Mouse (Mus musculus): ENCODE results near the gene Taok2. TPM values are rescaled to one million over a fixed set of nuclear protein-coding genes. Genes with fewer than 3 reads are reported as not detected.

The Taok2 gene
- polyA plus RNA-seq, 1 experiment from 2014 or later: 42.5 TPM

GRCm38 (mm10) chr7:126823940-126824339, 60.6 kb downstream of the Taok2 start:
- H3K27ac ChIP-seq (ENCODE audit: poor library complexity, severe bottlenecking): no peak overlapping the region
- no peak overlapping the region for H3K4me3 ChIP-seq
- H3K36me3 ChIP-seq: no peaks in the 10 kb centered on the region
- no peak overlapping the region for H3K4me2 ChIP-seq
- H3K9ac ChIP-seq: no peak overlapping the region
- peaks cover 62% of the 10 kb centered on the region for H3K27me3 ChIP-seq (replicated peaks)
- H3K4me1 ChIP-seq (replicated peaks): peaks cover 15% of the 10 kb centered on the region
- no peaks in the 10 kb centered on the region for H3K9me3 ChIP-seq (replicated peaks)
- no peak for ATAC-seq (ENCODE audit: insufficient number of reproducible peaks, low FRiP score)
- 17% methylated on average over 9 of the region's 10 CpGs for WGBS

DNA sequence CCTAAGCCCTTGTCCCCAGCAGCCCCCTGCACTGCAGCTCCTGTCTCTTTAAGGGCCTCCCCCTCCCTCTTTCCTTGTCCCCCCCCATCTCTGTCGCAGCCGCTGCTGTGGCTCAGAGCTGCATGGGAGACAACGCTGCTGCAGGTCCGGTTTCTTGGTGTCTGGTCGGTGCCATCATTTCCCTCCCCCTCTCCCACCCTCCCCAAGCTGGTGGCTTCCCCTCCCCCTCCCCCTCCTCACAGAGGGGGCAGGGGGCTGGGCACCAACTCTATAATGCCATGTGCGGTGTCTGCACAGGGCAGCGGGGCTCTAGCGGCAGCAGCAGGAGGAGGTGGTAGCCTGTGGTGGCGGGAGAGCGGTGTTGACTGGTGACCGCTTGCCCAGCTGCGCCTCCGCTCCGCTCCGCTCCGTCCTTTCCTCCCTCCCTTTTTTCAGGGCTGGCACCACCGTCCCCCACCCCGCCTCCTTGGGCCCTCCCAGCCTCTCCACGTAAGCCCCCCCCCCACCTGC, 61.2 kb downstream of the Taok2 start:
- Histone ChIP-seq H3K4me2 (peak overlapping the region; percentile 64), H3K4me3 (peak overlapping the region; percentile 33), H3K27ac (ENCODE audit: poor library complexity, severe bottlenecking) (no peak overlapping the region), H3K27me3 (replicated peaks) (peaks cover 55% of the 10 kb centered on the region), H3K36me3 (no peaks in the 10 kb centered on the region), H3K9me3 (replicated peaks) (no peaks in the 10 kb centered on the region), H3K4me1 (replicated peaks) (peaks cover 15% of the 10 kb centered on the region), H3K9ac (0 out of 2 replicates have a peak overlapping the region, but pooled peaks have one; percentile 2)
- 3% methylated on average over 13 of the region's 19 CpGs for WGBS
- no peak for ATAC-seq (ENCODE audit: insufficient number of reproducible peaks, low FRiP score)

DNA sequence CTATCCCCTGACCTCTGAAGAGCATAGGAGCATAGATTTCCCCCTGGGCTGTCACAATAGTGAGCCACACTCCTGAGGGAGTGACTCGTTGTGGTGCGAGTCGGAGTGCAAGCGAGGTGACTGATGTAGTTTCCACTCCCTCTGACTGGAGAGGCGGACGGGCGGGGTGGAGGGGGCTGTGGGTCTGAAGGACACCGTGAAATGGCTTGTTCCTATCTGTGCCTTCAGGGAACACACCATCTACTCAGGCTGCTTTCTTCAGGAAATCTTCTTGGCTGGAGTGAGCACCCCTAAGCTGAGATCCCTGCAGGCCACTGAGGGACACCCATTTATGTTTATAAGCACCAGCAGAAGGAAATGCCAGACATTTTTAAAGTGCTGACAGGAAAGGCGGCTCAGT, 61.8 kb downstream of the Taok2 start:
- ATAC-seq (ENCODE audit: insufficient number of reproducible peaks, low FRiP score): no peak
- H3K4me1 ChIP-seq (replicated peaks): peaks cover 15% of the 10 kb centered on the region
- WGBS: 6% methylated on average over 9 of the region's 9 CpGs
- peak overlapping the region; percentile 64 for H3K4me2 ChIP-seq
- H3K27ac ChIP-seq (ENCODE audit: poor library complexity, severe bottlenecking): no peak overlapping the region
- no peaks in the 10 kb centered on the region for H3K9me3 ChIP-seq (replicated peaks)
- H3K27me3 ChIP-seq (replicated peaks): peaks cover 53% of the 10 kb centered on the region
- peak overlapping the region; percentile 33 for H3K4me3 ChIP-seq
- 0 out of 2 replicates have a peak overlapping the region, but pooled peaks have one; percentile 2 for H3K9ac ChIP-seq
- H3K36me3 ChIP-seq: no peaks in the 10 kb centered on the region

- H3K27me3 ChIP-seq (replicated peaks): peaks cover 45% of the 10 kb centered on the region
- 19% methylated on average over 7 of the region's 7 CpGs for WGBS
Observed at GRCm38 (mm10) chr7:126821835-126822511, 62.5 kb downstream of the Taok2 start.

DNA sequence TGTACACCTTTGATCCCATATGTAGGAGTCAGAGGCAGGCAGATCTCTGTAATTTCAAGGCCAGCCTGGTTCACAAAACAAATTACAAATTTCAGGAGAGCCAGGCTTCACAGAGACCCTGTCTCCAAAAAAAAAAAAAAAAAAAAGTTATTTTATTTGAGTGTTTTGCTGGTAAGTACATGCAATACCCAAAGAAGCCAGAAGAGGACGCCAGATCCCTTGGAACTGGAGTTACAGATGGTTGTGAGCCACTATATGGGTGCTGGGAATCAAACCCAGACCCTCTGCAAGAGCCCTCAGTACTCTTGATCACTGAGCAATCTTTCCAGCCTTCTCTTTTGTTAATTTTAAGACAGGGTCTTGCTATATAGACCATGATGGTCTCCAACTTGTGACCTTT, 65.7 kb downstream of the Taok2 start:
- Histone ChIP-seq H3K4me2 (no peak overlapping the region), H3K4me1 (replicated peaks) (peaks cover 15% of the 10 kb centered on the region), H3K36me3 (no peaks in the 10 kb centered on the region), H3K27me3 (replicated peaks) (peaks cover 17% of the 10 kb centered on the region), H3K9me3 (replicated peaks) (no peaks in the 10 kb centered on the region), H3K9ac (no peak overlapping the region), H3K27ac (ENCODE audit: poor library complexity, severe bottlenecking) (no peak overlapping the region), H3K4me3 (no peak overlapping the region)
- no peak for ATAC-seq (ENCODE audit: insufficient number of reproducible peaks, low FRiP score)
- WGBS: 33% methylated on average over 1 of the region's 1 CpGs

More at GRCm38 (mm10) chr7:126821835-126822511, 62.5 kb downstream of the Taok2 start:
- no peak overlapping the region for H3K4me2 ChIP-seq
- no peak overlapping the region for H3K9ac ChIP-seq
- no peak overlapping the region for H3K27ac ChIP-seq (ENCODE audit: poor library complexity, severe bottlenecking)
- peak; percentile 43 for ATAC-seq (ENCODE audit: insufficient number of reproducible peaks, low FRiP score)
- no peak overlapping the region for H3K4me3 ChIP-seq
- H3K9me3 ChIP-seq (replicated peaks): no peaks in the 10 kb centered on the region
- H3K36me3 ChIP-seq: no peaks in the 10 kb centered on the region
- peaks cover 15% of the 10 kb centered on the region for H3K4me1 ChIP-seq (replicated peaks)

DNA sequence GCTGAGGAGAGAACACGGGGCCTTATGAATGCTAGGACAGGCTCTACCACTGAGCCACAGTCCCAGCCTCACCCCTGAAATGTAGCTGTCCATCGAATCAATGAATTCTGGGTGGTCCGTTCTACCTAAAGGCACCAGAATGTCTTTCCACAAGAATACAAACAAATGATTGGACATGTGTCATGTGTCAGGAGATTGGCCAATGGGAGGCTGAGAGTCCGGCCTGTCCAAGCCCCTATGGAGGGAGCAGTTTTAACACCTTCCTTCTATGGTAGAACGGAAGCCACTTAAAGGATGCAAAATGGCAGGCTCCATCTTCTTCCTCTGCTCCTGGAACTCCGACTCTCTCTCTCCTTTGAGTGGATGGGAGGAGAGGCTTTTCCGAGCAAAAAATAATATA, 66.9 kb downstream of the Taok2 start:
- peaks cover 8% of the 10 kb centered on the region for H3K27me3 ChIP-seq (replicated peaks)
- H3K27ac ChIP-seq (ENCODE audit: poor library complexity, severe bottlenecking): no peak overlapping the region
- no peaks in the 10 kb centered on the region for H3K9me3 ChIP-seq (replicated peaks)
- ATAC-seq (ENCODE audit: insufficient number of reproducible peaks, low FRiP score): no peak
- no peak overlapping the region for H3K4me2 ChIP-seq
- no peak overlapping the region for H3K9ac ChIP-seq
- H3K4me1 ChIP-seq (replicated peaks): 0 out of 2 replicates have a peak, but pooled peaks cover 6% of the 10 kb centered on the region
- H3K4me3 ChIP-seq: no peak overlapping the region
- H3K36me3 ChIP-seq: no peaks in the 10 kb centered on the region
- 77% methylated on average over 7 of the region's 7 CpGs for WGBS

- no peak overlapping the region for H3K27ac ChIP-seq (ENCODE audit: poor library complexity, severe bottlenecking)
- WGBS: 80% methylated on average over 8 of the region's 8 CpGs
- 0 out of 2 replicates have a peak, but pooled peaks cover 8% of the 10 kb centered on the region for H3K27me3 ChIP-seq (replicated peaks)
- H3K9me3 ChIP-seq (replicated peaks): no peaks in the 10 kb centered on the region
- H3K36me3 ChIP-seq: no peaks in the 10 kb centered on the region
- H3K4me1 ChIP-seq (replicated peaks): no peaks in the 10 kb centered on the region
- H3K9ac ChIP-seq: no peak overlapping the region
- ATAC-seq (ENCODE audit: insufficient number of reproducible peaks, low FRiP score): no peak
- H3K4me3 ChIP-seq: no peak overlapping the region
- H3K4me2 ChIP-seq: no peak overlapping the region
Observed at GRCm38 (mm10) chr7:126816494-126816893, 68.0 kb downstream of the Taok2 start.

DNA sequence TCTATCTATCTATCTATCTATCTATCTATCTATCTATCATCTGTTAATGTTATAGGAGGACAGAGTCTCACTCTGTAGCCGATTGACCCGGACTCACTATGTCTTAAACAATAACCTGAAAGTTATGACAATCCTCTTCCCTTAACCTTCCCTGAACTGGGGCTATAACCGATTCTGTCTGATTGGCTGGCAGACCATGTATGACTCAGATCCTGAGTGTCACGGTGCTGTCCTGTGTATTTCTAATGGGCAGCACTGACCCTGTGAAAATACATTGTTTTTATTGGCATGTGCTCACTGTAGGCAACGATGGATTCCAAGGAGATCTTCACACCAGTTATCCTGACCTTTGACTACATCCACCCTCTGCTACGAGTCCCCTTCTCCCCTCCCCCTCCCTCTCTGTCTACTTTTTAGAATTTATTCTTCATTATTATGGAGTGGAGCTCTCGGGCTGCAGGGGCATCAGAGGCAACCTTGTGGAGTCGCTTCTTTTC, 68.7 kb downstream of the Taok2 start:
- no peak overlapping the region for H3K27ac ChIP-seq (ENCODE audit: poor library complexity, severe bottlenecking)
- H3K27me3 ChIP-seq (replicated peaks): 0 out of 2 replicates have a peak, but pooled peaks cover 8% of the 10 kb centered on the region
- no peak overlapping the region for H3K9ac ChIP-seq
- 64% methylated on average over 8 of the region's 8 CpGs for WGBS
- no peak overlapping the region for H3K4me3 ChIP-seq
- H3K4me2 ChIP-seq: no peak overlapping the region
- no peaks in the 10 kb centered on the region for H3K4me1 ChIP-seq (replicated peaks)
- no peak for ATAC-seq (ENCODE audit: insufficient number of reproducible peaks, low FRiP score)
- H3K36me3 ChIP-seq: no peaks in the 10 kb centered on the region
- H3K9me3 ChIP-seq (replicated peaks): no peaks in the 10 kb centered on the region

Other genes starting within 250 kb of the Taok2 start
- gene Sgf29, start 235.4 kb downstream of the Taok2 start, polyA plus RNA-seq (2016; fragmentation: Nextera tagmentation; extraction: Ambion mirVana): 26.9 and 27.2 TPM in 2 replicates
- 3.7 TPM in 2 replicates for gene Sult1a1, start 208.3 kb downstream of the Taok2 start, polyA plus RNA-seq (2016; fragmentation: Nextera tagmentation; extraction: Ambion mirVana)
- 102 and 120 TPM in 2 replicates for gene Bola2, start 189.3 kb downstream of the Taok2 start, polyA plus RNA-seq (2016; fragmentation: Nextera tagmentation; extraction: Ambion mirVana)
- gene Slx1b, start 188.9 kb downstream of the Taok2 start, polyA plus RNA-seq (2016; fragmentation: Nextera tagmentation; extraction: Ambion mirVana): 6.9 and 7.5 TPM in 2 replicates
- gene Coro1a, start 176.9 kb downstream of the Taok2 start, polyA plus RNA-seq (2016; fragmentation: Nextera tagmentation; extraction: Ambion mirVana): 9.2 and 9.8 TPM in 2 replicates
- 57.8 and 58.7 TPM in 2 replicates for gene Mapk3, start 125.1 kb downstream of the Taok2 start, polyA plus RNA-seq (2016; fragmentation: Nextera tagmentation; extraction: Ambion mirVana)
- 0.87 and 1.8 TPM in 2 replicates for gene Gdpd3, start 118.4 kb downstream of the Taok2 start, polyA plus RNA-seq (2016; fragmentation: Nextera tagmentation; extraction: Ambion mirVana)
- gene Ypel3, start 107.7 kb downstream of the Taok2 start, polyA plus RNA-seq (2016; fragmentation: Nextera tagmentation; extraction: Ambion mirVana): 74.8 and 78.7 TPM in 2 replicates
- gene Tbx6, start 103.2 kb downstream of the Taok2 start, polyA plus RNA-seq (2016; fragmentation: Nextera tagmentation; extraction: Ambion mirVana): 0.27 and 0.33 TPM in 2 replicates
- gene Ppp4c, start 92.2 kb downstream of the Taok2 start, polyA plus RNA-seq (2016; fragmentation: Nextera tagmentation; extraction: Ambion mirVana): 181 and 192 TPM in 2 replicates
- gene Fam57b, start 87.0 kb downstream of the Taok2 start, polyA plus RNA-seq (2016; fragmentation: Nextera tagmentation; extraction: Ambion mirVana): 0.17 and 0.45 TPM in 2 replicates
- gene 4930451I11Rik, start 53.1 kb downstream of the Taok2 start, polyA plus RNA-seq (2016; fragmentation: Nextera tagmentation; extraction: Ambion mirVana): not detected in 2 replicates
- gene Doc2a, start 37.3 kb downstream of the Taok2 start, polyA plus RNA-seq (2016; fragmentation: Nextera tagmentation; extraction: Ambion mirVana): not detected in 2 replicates
- 18.0 and 22.5 TPM in 2 replicates for gene Hirip3, start 22.7 kb downstream of the Taok2 start, polyA plus RNA-seq (2016; fragmentation: Nextera tagmentation; extraction: Ambion mirVana)
- 62.9 and 66.8 TPM in 2 replicates for gene Ino80e, start 22.3 kb downstream of the Taok2 start, polyA plus RNA-seq (2016; fragmentation: Nextera tagmentation; extraction: Ambion mirVana)
- gene Tmem219, start 38.2 kb upstream of the Taok2 start, polyA plus RNA-seq (2016; fragmentation: Nextera tagmentation; extraction: Ambion mirVana): 17.6 and 19.9 TPM in 2 replicates
- gene Kctd13, start 44.2 kb upstream of the Taok2 start, polyA plus RNA-seq (2016; fragmentation: Nextera tagmentation; extraction: Ambion mirVana): 16.1 and 17.3 TPM in 2 replicates
- not detected in 2 replicates for gene Asphd1, start 64.9 kb upstream of the Taok2 start, polyA plus RNA-seq (2016; fragmentation: Nextera tagmentation; extraction: Ambion mirVana)
- gene Sez6l2, start 65.9 kb upstream of the Taok2 start, polyA plus RNA-seq (2016; fragmentation: Nextera tagmentation; extraction: Ambion mirVana): 0.11 TPM in 1 of 2 replicates, not detected in the other
- 70.2 and 75.5 TPM in 2 replicates for gene Cdipt, start 91.2 kb upstream of the Taok2 start, polyA plus RNA-seq (2016; fragmentation: Nextera tagmentation; extraction: Ambion mirVana)
- 0.70 and 1.3 TPM in 2 replicates for gene Cdiptos, start 91.4 kb upstream of the Taok2 start, polyA plus RNA-seq (2016; fragmentation: Nextera tagmentation; extraction: Ambion mirVana)
- gene Mvp, start 129.9 kb upstream of the Taok2 start, polyA plus RNA-seq (2016; fragmentation: Nextera tagmentation; extraction: Ambion mirVana): 12.0 TPM in 2 replicates
- gene Pagr1b, start 131.8 kb upstream of the Taok2 start, polyA plus RNA-seq (2016; fragmentation: Nextera tagmentation; extraction: Ambion mirVana): not detected in 2 replicates
- 19.3 and 31.4 TPM in 2 replicates for gene Pagr1a, start 132.6 kb upstream of the Taok2 start, polyA plus RNA-seq (2016; fragmentation: Nextera tagmentation; extraction: Ambion mirVana)
- gene Gm42742, start 136.4 kb upstream of the Taok2 start, polyA plus RNA-seq (2016; fragmentation: Nextera tagmentation; extraction: Ambion mirVana): 50.8 and 60.9 TPM in 2 replicates
- gene Prrt2, start 136.5 kb upstream of the Taok2 start, polyA plus RNA-seq (2016; fragmentation: Nextera tagmentation; extraction: Ambion mirVana): 1.9 and 3.3 TPM in 2 replicates
- gene Maz, start 142.3 kb upstream of the Taok2 start, polyA plus RNA-seq (2016; fragmentation: Nextera tagmentation; extraction: Ambion mirVana): 59.8 and 60.4 TPM in 2 replicates
- gene Kif22, start 157.8 kb upstream of the Taok2 start, polyA plus RNA-seq (2016; fragmentation: Nextera tagmentation; extraction: Ambion mirVana): 80.9 and 85.5 TPM in 2 replicates
- not detected in 2 replicates for gene Zg16, start 202.6 kb upstream of the Taok2 start, polyA plus RNA-seq (2016; fragmentation: Nextera tagmentation; extraction: Ambion mirVana)
- 0.54 and 1.3 TPM in 2 replicates for gene AI467606, start 206.7 kb upstream of the Taok2 start, polyA plus RNA-seq (2016; fragmentation: Nextera tagmentation; extraction: Ambion mirVana)
- 5.7 and 6.1 TPM in 2 replicates for gene Qprt, start 237.5 kb upstream of the Taok2 start, polyA plus RNA-seq (2016; fragmentation: Nextera tagmentation; extraction: Ambion mirVana)